Mouse (Mus musculus) midbrain, embryonic 11.5 days (tissue): ENCODE measurements around the gene Tmem117. TPM values are rescaled to one million over a fixed set of nuclear protein-coding genes. Genes with fewer than 3 reads are reported as not detected.

Experiments
- ATAC-seq: fragments of 200-750 bp; cut with Nextera tagmentation; 2 replicates; pipeline ENCODE4 v1.8.0; 2017; ENCODE audit warnings: moderate TSS enrichment, moderate library complexity; ENCODE audit not compliant: low FRiP score
- DNase-seq: peaks from one replicate; pipeline ENCODE4 v3.0.0; 2015; ENCODE audit warnings: low spot score; ENCODE audit errors: missing footprints
- H3K27ac ChIP-seq: fragments of 300-500 bp; sonication (generic); 2 replicates; pipeline ENCODE4 v1.5.1; 2014; ENCODE audit warnings: low read depth, low read length
- H3K27me3 ChIP-seq: fragments of 300-500 bp; sonication (generic); 2 replicates; pipeline ENCODE4 v1.6.1; 2014; ENCODE audit warnings: mild to moderate bottlenecking, low read length, moderate library complexity, mixed read lengths; ENCODE audit not compliant: control insufficient read depth, insufficient read depth
- H3K36me3 ChIP-seq: fragments of 300-500 bp; sonication (generic); 2 replicates; pipeline ENCODE4 v1.6.1; 2014; ENCODE audit warnings: mild to moderate bottlenecking, low read length, moderate library complexity, mixed read lengths; ENCODE audit not compliant: control insufficient read depth, insufficient read depth
- H3K4me1 ChIP-seq: fragments of 300-500 bp; sonication (generic); 2 replicates; pipeline ENCODE4 v1.6.1; 2014; ENCODE audit warnings: low read length; ENCODE audit not compliant: control insufficient read depth, insufficient read depth
- H3K4me2 ChIP-seq: fragments of 300-500 bp; sonication (generic); 2 replicates; pipeline ENCODE4 v1.6.1; 2014; ENCODE audit warnings: mild to moderate bottlenecking, moderate library complexity
- H3K4me3 ChIP-seq: fragments of 300-500 bp; sonication (generic); 2 replicates; pipeline ENCODE4 v1.5.1; 2014; ENCODE audit warnings: low read depth, low read length
- H3K9ac ChIP-seq: fragments of 300-500 bp; sonication (generic); 2 replicates; pipeline ENCODE4 v1.6.1; 2014; ENCODE audit warnings: low read length
- H3K9me3 ChIP-seq: fragments of 300-500 bp; sonication (generic); 2 replicates; pipeline ENCODE4 v1.6.1; 2016; ENCODE audit warnings: low read length; ENCODE audit not compliant: control insufficient read depth
- WGBS: fragments of 180-500 bp; shearing (Covaris S2); extraction: QIAGEN DNeasy Blood & Tissue Kit; methylation state at CpG from one replicate; pipeline ENCODE4 v1.1.7; 2014; 5-methylcytosine and 5-hydroxymethylcytosine counted together
- polyA plus RNA-seq: library from polyadenylated mRNA; unstranded; fragments of >200 nt; fragmentation: Nextera tagmentation; extraction: Ambion mirVana; gene quantifications from 2 replicates; pipeline ENCODE4 v1.2.1, GENCODE M21; 2014

Tmem117 gene
- polyA plus RNA-seq, 1 experiment from 2014 or later: 1.7 TPM

DNA sequence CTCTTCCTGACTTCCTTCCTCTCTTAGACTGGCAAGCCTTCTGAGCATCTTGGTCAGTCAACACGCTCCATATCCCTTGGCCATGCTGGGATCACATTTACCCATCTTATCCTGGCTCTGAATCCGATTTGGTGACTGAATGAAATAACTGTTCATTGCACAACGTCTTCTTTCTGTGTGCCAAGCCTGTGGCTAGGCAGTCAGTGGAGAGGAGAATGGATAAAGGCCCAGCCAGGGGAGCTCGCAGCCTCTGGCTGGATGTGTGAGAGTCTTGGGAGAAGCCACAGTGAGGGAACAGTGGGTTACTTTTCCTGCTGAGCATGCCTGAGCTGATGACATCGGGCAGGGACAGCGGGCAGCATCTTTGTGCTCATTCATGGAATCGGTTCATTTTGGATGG is 55.2 kb downstream of the Tmem117 start:
- H3K27ac ChIP-seq: no peak overlapping the region
- no peak for ATAC-seq
- no peaks in the 10 kb centered on the region for H3K27me3 ChIP-seq
- DNase-seq: no peak
- no peaks in the 10 kb centered on the region for H3K9me3 ChIP-seq
- no peaks in the 10 kb centered on the region for H3K4me1 ChIP-seq
- 80% methylated on average over 7 of the region's 7 CpGs for WGBS
- H3K9ac ChIP-seq: no peak overlapping the region
- H3K4me2 ChIP-seq: no peak overlapping the region
- no peaks in the 10 kb centered on the region for H3K36me3 ChIP-seq
- no peak overlapping the region for H3K4me3 ChIP-seq

- Histone ChIP-seq H3K27me3 (no peaks in the 10 kb centered on the region), H3K27ac (no peak overlapping the region), H3K9ac (no peak overlapping the region), H3K36me3 (no peaks in the 10 kb centered on the region), H3K9me3 (no peaks in the 10 kb centered on the region), H3K4me2 (no peak overlapping the region), H3K4me1 (no peaks in the 10 kb centered on the region), H3K4me3 (no peak overlapping the region)
- DNase-seq (no peak), ATAC-seq (no peak)
- 90% methylated on average over 7 of the region's 7 CpGs for WGBS
Measured at GRCm38 (mm10) chr15:94687176-94687575, 58.1 kb downstream of the Tmem117 start.

GRCm38 (mm10) chr15:94687629-94688028 is 58.6 kb downstream of the Tmem117 start:
- Histone ChIP-seq H3K9ac (no peak overlapping the region), H3K36me3 (no peaks in the 10 kb centered on the region), H3K27ac (no peak overlapping the region), H3K4me2 (no peak overlapping the region), H3K27me3 (no peaks in the 10 kb centered on the region), H3K9me3 (no peaks in the 10 kb centered on the region), H3K4me1 (no peaks in the 10 kb centered on the region), H3K4me3 (no peak overlapping the region)
- no peak for ATAC-seq
- WGBS: 88% methylated on average over 3 of the region's 3 CpGs
- no peak for DNase-seq

GRCm38 (mm10) chr15:94689195-94689883 is 60.3 kb downstream of the Tmem117 start:
- Histone ChIP-seq H3K9ac (no peak overlapping the region), H3K27me3 (no peaks in the 10 kb centered on the region), H3K4me3 (no peak overlapping the region), H3K27ac (no peak overlapping the region), H3K36me3 (no peaks in the 10 kb centered on the region), H3K9me3 (no peaks in the 10 kb centered on the region), H3K4me1 (no peaks in the 10 kb centered on the region), H3K4me2 (no peak overlapping the region)
- 82% methylated on average over 5 of the region's 5 CpGs for WGBS
- no peak for DNase-seq
- no peak for ATAC-seq

- H3K4me3 ChIP-seq: no peak overlapping the region
- H3K4me1 ChIP-seq: no peaks in the 10 kb centered on the region
- ATAC-seq: no peak
- no peaks in the 10 kb centered on the region for H3K27me3 ChIP-seq
- no peak for DNase-seq
- no peaks in the 10 kb centered on the region for H3K36me3 ChIP-seq
- H3K27ac ChIP-seq: no peak overlapping the region
- H3K9me3 ChIP-seq: no peaks in the 10 kb centered on the region
- 80% methylated on average over 6 of the region's 6 CpGs for WGBS
- H3K4me2 ChIP-seq: no peak overlapping the region
- no peak overlapping the region for H3K9ac ChIP-seq
Measured at GRCm38 (mm10) chr15:94689884-94690231, 60.8 kb downstream of the Tmem117 start.

GRCm38 (mm10) chr15:94722759-94723158 is 93.7 kb downstream of the Tmem117 start:
- 34% methylated on average over 5 of the region's 5 CpGs for WGBS
- ATAC-seq: no peak

GRCm38 (mm10) chr15:94732104-94732503 is 103.1 kb downstream of the Tmem117 start:
- Histone ChIP-seq H3K27ac (no peak overlapping the region), H3K27me3 (no peaks in the 10 kb centered on the region), H3K4me2 (no peak overlapping the region), H3K9me3 (no peaks in the 10 kb centered on the region), H3K4me1 (no peaks in the 10 kb centered on the region), H3K9ac (no peak overlapping the region), H3K4me3 (no peak overlapping the region), H3K36me3 (no peaks in the 10 kb centered on the region)
- DNase-seq: no peak
- ATAC-seq: no peak; the same call in 1 of the 2 replicates
- 62% methylated on average over 4 of the region's 4 CpGs for WGBS

More at GRCm38 (mm10) chr15:94722759-94723158, 93.7 kb downstream of the Tmem117 start:
- no peaks in the 10 kb centered on the region for H3K9me3 ChIP-seq
- peak; percentile 98 for DNase-seq
- H3K4me3 ChIP-seq: no peak overlapping the region
- no peak overlapping the region for H3K4me2 ChIP-seq
- no peak overlapping the region for H3K9ac ChIP-seq
- H3K27ac ChIP-seq: no peak overlapping the region
- H3K36me3 ChIP-seq: no peaks in the 10 kb centered on the region
- no peaks in the 10 kb centered on the region for H3K4me1 ChIP-seq
- no peaks in the 10 kb centered on the region for H3K27me3 ChIP-seq

DNA sequence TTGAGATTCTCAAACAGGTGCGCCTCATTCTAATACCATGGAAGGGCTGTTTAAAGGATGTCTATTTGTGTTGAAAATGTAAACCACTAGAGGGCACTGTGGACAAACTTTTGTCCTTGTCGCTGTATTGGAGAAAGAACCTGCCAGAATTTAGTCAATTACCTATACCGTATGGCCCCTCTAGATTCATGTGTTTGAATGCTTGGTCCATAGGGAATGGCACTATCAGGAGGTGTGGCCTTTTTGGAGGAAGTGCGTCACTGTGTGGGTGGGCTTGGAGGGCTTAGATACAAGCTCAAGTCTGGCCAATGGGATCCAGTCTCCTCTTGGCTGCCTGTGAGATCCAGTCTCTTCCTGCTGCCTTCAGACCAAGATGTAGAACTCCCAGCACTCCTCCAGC is 140.2 kb downstream of the Tmem117 start:
- no peaks in the 10 kb centered on the region for H3K9me3 ChIP-seq
- H3K36me3 ChIP-seq: no peaks in the 10 kb centered on the region
- H3K4me1 ChIP-seq: no peaks in the 10 kb centered on the region
- no peak overlapping the region for H3K4me2 ChIP-seq
- WGBS: 26% methylated on average over 4 of the region's 4 CpGs
- DNase-seq (peak; percentile 95), ATAC-seq (peak; percentile 86)
- H3K27me3 ChIP-seq: no peaks in the 10 kb centered on the region
- no peak overlapping the region for H3K27ac ChIP-seq
- H3K9ac ChIP-seq: no peak overlapping the region
- no peak overlapping the region for H3K4me3 ChIP-seq

GRCm38 (mm10) chr15:94770832-94771578 is 142.0 kb downstream of the Tmem117 start:
- DNase-seq: peak; percentile 19
- H3K27me3 ChIP-seq: no peaks in the 10 kb centered on the region
- WGBS: 74% methylated on average over 7 of the region's 7 CpGs
- no peaks in the 10 kb centered on the region for H3K4me1 ChIP-seq
- no peaks in the 10 kb centered on the region for H3K36me3 ChIP-seq
- ATAC-seq: no peak
- no peak overlapping the region for H3K4me3 ChIP-seq
- no peaks in the 10 kb centered on the region for H3K9me3 ChIP-seq
- H3K9ac ChIP-seq: no peak overlapping the region
- H3K4me2 ChIP-seq: no peak overlapping the region
- no peak overlapping the region for H3K27ac ChIP-seq
